Mouse (Mus musculus): ENCODE measurements at regions not wholly inside any gene's neighbourhood (a gene's known extent, or its start where the extent isn't known, plus 50 kb on each side); places are given as distances from the start of the nearest gene placed in this dataset.

GRCm38 (mm10) chr2:122949031-122949430 lies 184.0 kb downstream of the Sqor start:
- Histone ChIP-seq H3K36me3 (ENCODE audit: control insufficient read depth, insufficient read depth, low read length) (no peaks in the 10 kb centered on the region), H3K9ac (ENCODE audit: low read length) (no peak overlapping the region), H3K4me2 (no peak overlapping the region), H3K4me3 (ENCODE audit: low read depth, low read length) (no peak overlapping the region), H3K27ac (ENCODE audit: low read depth, low read length) (no peak overlapping the region), H3K27me3 (ENCODE audit: control insufficient read depth, insufficient read depth, low read length) (no peaks in the 10 kb centered on the region), H3K9me3 (ENCODE audit: control insufficient read depth, low read length) (no peaks in the 10 kb centered on the region), H3K4me1 (ENCODE audit: control insufficient read depth, insufficient read depth, low read length) (no peaks in the 10 kb centered on the region)
- no peak for DNase-seq (ENCODE audit: low spot score, missing footprints)
- WGBS: 83% methylated on average over 3 of the region's 3 CpGs
- ATAC-seq (ENCODE audit: low FRiP score): no peak

- no peak overlapping the region for H3K4me3 ChIP-seq (ENCODE audit: low read depth, low read length)
- H3K9me3 ChIP-seq (ENCODE audit: control insufficient read depth, low read length): no peaks in the 10 kb centered on the region
- H3K9ac ChIP-seq (ENCODE audit: low read length): no peak overlapping the region
- 92% methylated on average over 4 of the region's 4 CpGs for WGBS
- DNase-seq (ENCODE audit: low spot score, missing footprints): no peak
- no peak overlapping the region for H3K4me2 ChIP-seq
- H3K36me3 ChIP-seq (ENCODE audit: control insufficient read depth, insufficient read depth, low read length): no peaks in the 10 kb centered on the region
- no peak for ATAC-seq (ENCODE audit: low FRiP score)
- no peak overlapping the region for H3K27ac ChIP-seq (ENCODE audit: low read depth, low read length)
- no peaks in the 10 kb centered on the region for H3K27me3 ChIP-seq (ENCODE audit: control insufficient read depth, insufficient read depth, low read length)
- no peaks in the 10 kb centered on the region for H3K4me1 ChIP-seq (ENCODE audit: control insufficient read depth, insufficient read depth, low read length)
Measured at GRCm38 (mm10) chr2:122961701-122962100, 196.7 kb downstream of the Sqor start.

- no peak for ATAC-seq (ENCODE audit: low FRiP score)
Measured at GRCm38 (mm10) chr2:122968809-122969628, 204.0 kb downstream of the Sqor start.

More at GRCm38 (mm10) chr2:122968809-122969628, 204.0 kb downstream of the Sqor start:
- Histone ChIP-seq H3K9ac (ENCODE audit: low read length) (no peak overlapping the region), H3K4me3 (ENCODE audit: low read depth, low read length) (no peak overlapping the region), H3K27me3 (ENCODE audit: control insufficient read depth, insufficient read depth, low read length) (no peaks in the 10 kb centered on the region), H3K9me3 (ENCODE audit: control insufficient read depth, low read length) (no peaks in the 10 kb centered on the region), H3K27ac (ENCODE audit: low read depth, low read length) (no peak overlapping the region), H3K36me3 (ENCODE audit: control insufficient read depth, insufficient read depth, low read length) (no peaks in the 10 kb centered on the region), H3K4me2 (no peak overlapping the region), H3K4me1 (ENCODE audit: control insufficient read depth, insufficient read depth, low read length) (no peaks in the 10 kb centered on the region)
- DNase-seq (ENCODE audit: low spot score, missing footprints): no peak
- WGBS: 91% methylated on average over 10 of the region's 10 CpGs
